Mouse (Mus musculus): ENCODE measurements around the gene Gipc2.
"Not testable (repeated sequence)": the region's sequence is repeated elsewhere in the genome, so short reads cannot be mapped to it uniquely, and the experiment has no call there.

Gene Gipc2

GRCm38 (mm10) chr3:152166099-152166423 lies at the start of gene Gipc2:
Gene Gipc2 (minus strand): TSS chr3:152166230.
- DNase-seq (ENCODE audit: low spot score in 2 of 2): no peak

GRCm38 (mm10) chr3:152213416-152213815 lies 47.4 kb upstream of the Gipc2 start:
- DNase-seq (ENCODE audit: low spot score in 2 of 2): no peak

- DNase-seq (ENCODE audit: low spot score in 2 of 2): no peak
Measured at GRCm38 (mm10) chr3:152211731-152212279, 45.8 kb upstream of the Gipc2 start.

GRCm38 (mm10) chr3:152210728-152211391 lies 44.8 kb upstream of the Gipc2 start:
- DNase-seq (ENCODE audit: low spot score in 2 of 2): peak; percentile 56 to 73

GRCm38 (mm10) chr3:152209967-152210634 lies 44.1 kb upstream of the Gipc2 start, which contains the start of the genes Dnajb4 and Fubp1:
Gene Dnajb4 (minus strand): TSS chr3:152210302.
Gene Fubp1 (plus strand): TSS chr3:152210422.
- peak; percentile 98 to 100 for DNase-seq (ENCODE audit: low spot score in 2 of 2)

GRCm38 (mm10) chr3:152209177-152209966 lies 43.3 kb upstream of the Gipc2 start:
- DNase-seq (ENCODE audit: low spot score in 2 of 2): no peak

GRCm38 (mm10) chr3:152208096-152208885 lies 42.3 kb upstream of the Gipc2 start:
- no peak for DNase-seq (ENCODE audit: low spot score in 2 of 2)

- no peak for DNase-seq (ENCODE audit: low spot score in 2 of 2)
Measured at GRCm38 (mm10) chr3:152207156-152207555, 41.1 kb upstream of the Gipc2 start.

- no peak for DNase-seq (ENCODE audit: low spot score in 2 of 2)
Measured at GRCm38 (mm10) chr3:152204577-152204976, 38.5 kb upstream of the Gipc2 start.

- DNase-seq (ENCODE audit: low spot score in 2 of 2): no peak
Measured at GRCm38 (mm10) chr3:152203996-152204395, 38.0 kb upstream of the Gipc2 start.

GRCm38 (mm10) chr3:152203411-152203810 lies 37.4 kb upstream of the Gipc2 start:
- DNase-seq (ENCODE audit: low spot score in 2 of 2): no peak

- DNase-seq (ENCODE audit: low spot score in 2 of 2): no peak
Measured at GRCm38 (mm10) chr3:152202942-152203341, 36.9 kb upstream of the Gipc2 start.

- no peak for DNase-seq (ENCODE audit: low spot score in 2 of 2)
Measured at GRCm38 (mm10) chr3:152201651-152202050, 35.6 kb upstream of the Gipc2 start.

GRCm38 (mm10) chr3:152201181-152201580 lies 35.2 kb upstream of the Gipc2 start:
- DNase-seq (ENCODE audit: low spot score in 2 of 2): no peak

- no peak for DNase-seq (ENCODE audit: low spot score in 2 of 2)
Measured at GRCm38 (mm10) chr3:152199125-152199524, 33.1 kb upstream of the Gipc2 start.

- DNase-seq (ENCODE audit: low spot score in 2 of 2): not testable (repeated sequence)
Measured at GRCm38 (mm10) chr3:152197246-152197645, 31.2 kb upstream of the Gipc2 start.

GRCm38 (mm10) chr3:152193635-152194097 lies 27.6 kb upstream of the Gipc2 start:
- peak; percentile 76 to 79 for DNase-seq (ENCODE audit: low spot score in 2 of 2)

- DNase-seq (ENCODE audit: low spot score in 2 of 2): no peak
Measured at GRCm38 (mm10) chr3:152193177-152193576, 27.1 kb upstream of the Gipc2 start.

GRCm38 (mm10) chr3:152192238-152192931 lies 26.4 kb upstream of the Gipc2 start:
- DNase-seq (ENCODE audit: low spot score in 2 of 2): no peak

- no peak for DNase-seq (ENCODE audit: low spot score in 2 of 2)
Measured at GRCm38 (mm10) chr3:152191791-152192237, 25.8 kb upstream of the Gipc2 start.
